Mouse (Mus musculus) megakaryocyte, embryonic 14.5 days (primary cell): ENCODE results near the gene Metap2. TPM values are rescaled to one million over a fixed set of nuclear protein-coding genes. Genes with fewer than 3 reads are reported as not detected.
A peak's percentile ranks its signal among the peaks of the same experiment; 100 is the strongest.

Source experiments
- H3K27me3 ChIP-seq: replicated peaks from 2 replicates; pipeline ENCODE3; 2012; ENCODE audit warnings: inconsistent platforms
- H3K36me3 ChIP-seq: replicated peaks from 2 replicates; pipeline ENCODE3; 2012; ENCODE audit warnings: low read length, inconsistent platforms, mixed read lengths
- H3K4me1 ChIP-seq: 2 replicates; pipeline ENCODE4 v1.6.1; 2012; ENCODE audit warnings: inconsistent platforms
- H3K4me3 ChIP-seq: replicated peaks from 2 replicates; pipeline ENCODE3; 2012; ENCODE audit warnings: moderate library complexity, mild to moderate bottlenecking, inconsistent platforms
- H3K9me3 ChIP-seq: 2 replicates; pipeline ENCODE4 v1.6.1; 2012; ENCODE audit warnings: inconsistent platforms
- FLI1 ChIP-seq: IDR thresholded peaks from 2 replicates; pipeline ENCODE4 v1.6.1; 2012; ENCODE audit warnings: low read length, inconsistent platforms, mixed read lengths
- GATA1 ChIP-seq: IDR thresholded peaks from 3 replicates; pipeline ENCODE4 v1.6.1; 2012; ENCODE audit warnings: mixed read lengths, low read length, inconsistent platforms, borderline replicate concordance
- polyA plus RNA-seq: library from polyadenylated mRNA; stranded (reverse); fragments of >175 nt; gene quantifications from 2 replicates; pipeline ENCODE4 v1.2.3, GENCODE M21; 2012; ENCODE audit warnings: low replicate concordance; ENCODE audit not compliant: insufficient read depth

Gene Metap2
- polyA plus RNA-seq, 1 experiment, result 494 TPM

GRCm38 (mm10) chr10:93931431-93931830 lies 34.5 kb upstream of the Metap2 start:
- no peaks in the 10 kb centered on the region for H3K4me1 ChIP-seq
- peaks cover 9% of the 10 kb centered on the region for H3K9me3 ChIP-seq
- H3K4me3 ChIP-seq, result no peak overlapping the region
- no peaks in the 10 kb centered on the region for H3K27me3 ChIP-seq
- TF ChIP-seq GATA1 (no peak), FLI1 (no peak)
- no peaks in the 10 kb centered on the region for H3K36me3 ChIP-seq

GRCm38 (mm10) chr10:93930236-93930824 lies 33.4 kb upstream of the Metap2 start:
- Histone ChIP-seq H3K4me1 (no peaks in the 10 kb centered on the region), H3K27me3 (no peaks in the 10 kb centered on the region), H3K4me3 (no peak overlapping the region), H3K9me3 (peaks cover 9% of the 10 kb centered on the region), H3K36me3 (no peaks in the 10 kb centered on the region)
- no peak for TF ChIP-seq GATA1
- TF ChIP-seq FLI1, result no peak

DNA sequence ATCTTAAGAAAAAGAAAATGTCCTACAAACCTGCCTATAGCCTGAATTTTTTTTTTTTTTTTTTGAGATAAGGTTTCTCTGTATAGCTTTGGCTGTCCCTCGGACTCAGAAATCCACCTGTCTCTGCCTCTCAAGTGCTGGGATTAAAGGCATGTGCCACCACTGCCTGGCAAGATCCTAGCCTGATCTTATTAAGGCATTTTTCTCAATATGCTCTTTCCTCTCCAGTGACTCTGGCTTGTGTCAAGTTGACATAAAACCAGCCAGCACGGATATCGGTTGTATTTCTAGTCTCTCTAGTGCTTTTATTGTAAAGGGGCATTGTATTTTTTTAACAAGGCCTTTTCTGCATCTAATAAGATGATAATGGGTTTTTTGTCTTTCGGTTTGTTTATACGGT lies 27.8 kb upstream of the Metap2 start:
- no peaks in the 10 kb centered on the region for H3K36me3 ChIP-seq
- no peak overlapping the region for H3K4me3 ChIP-seq
- no peaks in the 10 kb centered on the region for H3K27me3 ChIP-seq
- TF ChIP-seq FLI1 (no peak), GATA1 (no peak)
- H3K4me1 ChIP-seq, result no peaks in the 10 kb centered on the region
- peaks cover 9% of the 10 kb centered on the region for H3K9me3 ChIP-seq

- no peak overlapping the region for H3K4me3 ChIP-seq
- peaks cover 14% of the 10 kb centered on the region for H3K4me1 ChIP-seq
- H3K36me3 ChIP-seq, result no peaks in the 10 kb centered on the region
- peaks cover 2% of the 10 kb centered on the region for H3K27me3 ChIP-seq
- no peaks in the 10 kb centered on the region for H3K9me3 ChIP-seq
- TF ChIP-seq FLI1, result no peak
- TF ChIP-seq GATA1, result no peak
Measured at GRCm38 (mm10) chr10:93921160-93921559, 24.3 kb upstream of the Metap2 start.

GRCm38 (mm10) chr10:93919227-93919626 lies 22.3 kb upstream of the Metap2 start:
- H3K36me3 ChIP-seq, result no peaks in the 10 kb centered on the region
- H3K9me3 ChIP-seq, result no peaks in the 10 kb centered on the region
- no peak for TF ChIP-seq GATA1
- no peak for TF ChIP-seq FLI1
- peaks cover 18% of the 10 kb centered on the region for H3K4me1 ChIP-seq
- peaks cover 2% of the 10 kb centered on the region for H3K27me3 ChIP-seq
- no peak overlapping the region for H3K4me3 ChIP-seq

DNA sequence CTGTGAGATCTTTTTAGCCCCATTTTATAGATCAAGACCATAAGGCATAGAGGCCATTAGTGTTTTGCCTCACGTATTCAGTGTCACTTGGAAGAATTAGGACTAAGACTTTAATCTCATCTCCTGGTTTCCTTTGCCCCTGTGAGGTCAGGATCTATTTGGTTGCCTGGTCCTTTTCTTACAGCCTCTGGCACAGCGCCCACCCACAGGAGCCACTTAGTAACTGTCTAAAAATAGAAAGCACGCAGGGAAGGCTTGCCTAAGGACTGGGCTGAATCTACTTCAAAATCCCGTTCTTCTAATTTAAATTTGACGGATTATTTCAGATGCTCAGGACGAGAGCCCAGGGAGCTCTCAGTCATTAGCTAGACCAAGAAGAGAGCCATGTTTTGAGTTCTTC lies 21.8 kb upstream of the Metap2 start:
- Histone ChIP-seq H3K27me3 (peaks cover 2% of the 10 kb centered on the region), H3K4me1 (peaks cover 18% of the 10 kb centered on the region), H3K9me3 (no peaks in the 10 kb centered on the region), H3K36me3 (no peaks in the 10 kb centered on the region), H3K4me3 (no peak overlapping the region)
- no peak for TF ChIP-seq FLI1
- TF ChIP-seq GATA1, result no peak

DNA sequence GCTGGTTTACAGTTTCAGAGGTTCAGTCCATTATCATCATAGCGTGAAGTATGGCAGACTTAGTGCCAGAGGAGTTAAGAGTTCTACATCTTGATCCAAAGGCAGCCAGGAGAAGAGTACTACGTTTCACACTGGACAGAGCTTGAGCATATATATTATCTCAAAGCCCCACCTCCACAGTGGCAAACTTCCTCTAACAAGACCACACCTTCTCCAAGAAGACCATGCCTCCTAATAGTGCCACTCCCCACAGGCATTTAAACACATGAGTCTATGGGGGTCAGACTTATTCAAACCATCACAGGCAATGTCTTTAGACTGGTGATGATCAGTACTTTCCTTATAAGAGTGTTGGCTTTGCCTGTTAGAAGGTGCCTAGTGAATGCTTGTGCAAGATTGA lies 21.2 kb upstream of the Metap2 start:
- TF ChIP-seq GATA1 (no peak), FLI1 (no peak)
- Histone ChIP-seq H3K36me3 (no peaks in the 10 kb centered on the region), H3K27me3 (peaks cover 2% of the 10 kb centered on the region), H3K4me3 (no peak overlapping the region), H3K4me1 (peaks cover 18% of the 10 kb centered on the region), H3K9me3 (no peaks in the 10 kb centered on the region)

DNA sequence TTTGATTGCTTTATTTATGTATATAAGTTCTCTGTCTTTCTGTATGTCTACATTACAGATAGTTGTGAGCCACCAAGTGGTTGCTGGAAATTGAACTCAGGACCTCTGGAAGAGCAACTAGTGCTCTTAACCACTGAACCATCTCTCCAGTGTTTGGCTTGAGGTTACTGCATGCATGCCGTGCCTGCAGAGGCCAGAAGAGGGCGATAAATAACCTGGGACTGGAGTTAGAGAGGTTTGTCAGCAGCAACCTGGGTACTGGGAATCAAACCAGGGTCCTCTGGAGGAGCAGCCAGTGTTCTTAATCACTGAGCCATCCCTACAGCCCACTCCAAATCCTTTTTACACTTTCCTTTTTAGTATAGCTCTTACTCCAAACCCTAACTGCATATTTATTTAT lies 19.9 kb upstream of the Metap2 start:
- TF ChIP-seq GATA1, result no peak
- no peak for TF ChIP-seq FLI1
- H3K4me3 ChIP-seq, result no peak overlapping the region
- H3K4me1 ChIP-seq, result peaks cover 28% of the 10 kb centered on the region
- no peaks in the 10 kb centered on the region for H3K36me3 ChIP-seq
- no peaks in the 10 kb centered on the region for H3K9me3 ChIP-seq
- H3K27me3 ChIP-seq, result peaks cover 2% of the 10 kb centered on the region

DNA sequence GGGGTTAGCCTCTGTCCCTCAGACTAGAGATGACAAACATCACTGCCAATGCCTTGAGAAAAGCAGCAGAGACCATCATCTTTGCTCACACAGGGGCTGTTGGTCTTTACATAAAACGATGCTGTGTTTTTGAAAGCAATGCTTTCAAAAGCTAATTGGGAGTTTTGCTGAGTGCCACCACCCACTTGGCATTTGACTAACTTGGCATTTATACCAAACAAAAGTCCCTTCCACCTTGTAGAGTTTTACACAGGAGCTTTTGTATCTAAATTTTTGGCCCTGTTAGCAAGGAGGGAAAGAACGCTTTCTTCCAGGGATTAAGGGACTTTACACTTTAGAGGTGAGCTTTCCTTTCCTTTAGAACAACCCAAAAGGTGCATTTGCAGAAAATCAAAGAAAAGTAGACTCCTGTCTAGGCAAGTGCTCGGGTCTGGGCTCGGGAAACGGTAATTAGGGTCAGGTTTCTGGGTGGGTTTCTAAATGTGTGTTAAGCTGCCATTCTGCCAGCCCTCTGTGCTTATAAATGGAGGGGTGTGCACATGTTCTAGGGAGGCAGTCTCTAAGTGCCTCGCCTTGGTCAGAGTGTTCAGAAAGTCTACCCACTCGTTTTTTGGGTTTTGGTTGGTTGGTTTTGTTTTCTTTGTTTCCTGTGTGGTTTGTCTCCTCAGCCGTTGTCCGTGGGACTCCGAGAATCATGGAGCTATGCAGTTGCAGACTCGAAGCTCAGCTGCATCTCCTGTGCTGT lies 18.8 kb upstream of the Metap2 start:
- no peaks in the 10 kb centered on the region for H3K36me3 ChIP-seq
- TF ChIP-seq GATA1, result no peak
- TF ChIP-seq FLI1, result no peak
- H3K4me1 ChIP-seq, result peaks cover 30% of the 10 kb centered on the region
- H3K27me3 ChIP-seq, result peaks cover 2% of the 10 kb centered on the region
- no peaks in the 10 kb centered on the region for H3K9me3 ChIP-seq
- H3K4me3 ChIP-seq, result peak overlapping the region; percentile 76

DNA sequence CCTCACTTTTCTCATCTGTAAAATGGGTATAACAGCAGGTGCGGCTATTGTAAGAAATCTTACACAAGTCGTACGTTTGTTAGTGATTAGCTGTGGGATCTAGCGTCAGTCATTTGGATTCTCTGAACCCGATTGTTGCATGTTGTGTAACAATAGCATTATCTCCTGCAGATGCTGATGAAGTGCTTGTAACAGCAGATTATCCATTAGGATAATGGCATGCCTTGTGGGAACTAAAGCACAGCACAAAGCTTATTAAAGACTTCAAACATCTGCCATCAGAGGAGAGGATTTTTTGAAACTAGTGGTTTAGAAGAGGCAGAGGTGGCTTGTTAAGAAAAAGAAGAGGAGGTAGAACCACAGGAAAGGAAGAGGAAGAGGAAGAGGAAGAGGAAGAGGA lies 16.6 kb upstream of the Metap2 start:
- peaks cover 25% of the 10 kb centered on the region for H3K4me1 ChIP-seq
- H3K4me3 ChIP-seq, result no peak overlapping the region
- H3K27me3 ChIP-seq, result no peaks in the 10 kb centered on the region
- H3K9me3 ChIP-seq, result no peaks in the 10 kb centered on the region
- no peaks in the 10 kb centered on the region for H3K36me3 ChIP-seq
- TF ChIP-seq GATA1, result no peak

DNA sequence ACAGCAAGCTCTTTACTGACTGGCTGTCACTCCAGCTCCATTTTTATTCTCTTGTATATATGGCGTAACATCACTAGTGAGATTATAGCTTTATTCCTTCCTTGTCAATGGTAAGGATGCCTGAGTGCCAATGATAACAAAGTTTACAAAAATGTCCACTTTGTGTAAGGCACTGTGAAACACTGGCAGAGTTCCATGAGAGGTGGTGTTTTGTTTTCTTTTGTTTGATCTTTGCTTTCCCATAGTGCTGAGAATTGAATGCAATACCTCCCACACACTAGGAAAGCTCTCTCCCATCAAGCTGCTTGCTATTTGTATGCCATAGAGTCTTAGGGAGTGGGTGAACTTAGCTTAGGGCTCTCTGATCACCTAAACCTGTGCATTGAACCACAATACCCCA lies 16.0 kb upstream of the Metap2 start:
- Histone ChIP-seq H3K27me3 (no peaks in the 10 kb centered on the region), H3K36me3 (no peaks in the 10 kb centered on the region), H3K9me3 (no peaks in the 10 kb centered on the region), H3K4me3 (no peak overlapping the region), H3K4me1 (peaks cover 20% of the 10 kb centered on the region)
- no peak for TF ChIP-seq GATA1
- no peak for TF ChIP-seq FLI1
